Mouse (Mus musculus): ENCODE measurements at regions not wholly inside any gene's neighbourhood (a gene's known extent, or its start where the extent isn't known, plus 50 kb on each side); places are given as distances from the start of the nearest gene placed in this dataset.

DNA sequence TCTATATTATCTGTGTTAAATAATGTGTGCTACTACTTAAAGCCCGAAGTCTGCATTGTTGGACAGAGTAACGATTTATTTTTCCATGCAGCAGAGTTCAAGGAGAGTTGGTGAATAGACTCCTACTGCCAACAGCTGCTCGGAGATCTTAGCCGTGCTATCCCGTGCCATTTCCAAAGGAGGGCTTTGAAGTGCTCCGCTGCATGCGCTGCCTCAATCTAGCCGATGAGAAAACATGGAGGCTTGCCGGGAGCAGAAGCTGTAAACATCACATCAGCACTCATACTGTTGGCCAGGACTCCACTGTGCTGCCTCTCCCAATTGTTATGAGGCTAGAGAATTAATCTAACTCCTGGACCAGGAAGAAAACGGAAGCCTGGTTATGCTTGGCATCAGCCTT lies 174.1 kb upstream of the Hnrnpa3 start:
- no peak for DNase-seq (ENCODE audit: low spot score in 2 of 2)

DNA sequence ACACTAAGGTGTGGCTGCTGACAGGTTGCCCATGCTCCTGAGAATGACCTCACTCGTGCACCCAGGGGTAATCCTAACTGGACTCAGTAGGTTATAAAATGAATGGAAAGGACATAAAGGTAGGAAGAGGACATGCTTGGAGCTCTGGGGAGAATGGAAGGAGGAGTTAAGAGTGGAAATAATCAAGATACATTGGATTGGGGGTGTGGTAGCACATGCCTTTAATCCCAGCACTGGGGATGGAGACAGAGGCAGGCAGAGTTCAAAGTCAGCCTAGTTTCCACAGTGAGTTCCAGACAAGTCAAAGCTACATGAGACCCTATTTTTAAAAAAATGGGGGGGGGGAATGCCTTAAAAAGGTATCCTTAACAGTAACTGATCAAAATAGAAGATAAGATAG lies 167.9 kb upstream of the Hnrnpa3 start:
- no peak for DNase-seq (ENCODE audit: low spot score in 2 of 2)

DNA sequence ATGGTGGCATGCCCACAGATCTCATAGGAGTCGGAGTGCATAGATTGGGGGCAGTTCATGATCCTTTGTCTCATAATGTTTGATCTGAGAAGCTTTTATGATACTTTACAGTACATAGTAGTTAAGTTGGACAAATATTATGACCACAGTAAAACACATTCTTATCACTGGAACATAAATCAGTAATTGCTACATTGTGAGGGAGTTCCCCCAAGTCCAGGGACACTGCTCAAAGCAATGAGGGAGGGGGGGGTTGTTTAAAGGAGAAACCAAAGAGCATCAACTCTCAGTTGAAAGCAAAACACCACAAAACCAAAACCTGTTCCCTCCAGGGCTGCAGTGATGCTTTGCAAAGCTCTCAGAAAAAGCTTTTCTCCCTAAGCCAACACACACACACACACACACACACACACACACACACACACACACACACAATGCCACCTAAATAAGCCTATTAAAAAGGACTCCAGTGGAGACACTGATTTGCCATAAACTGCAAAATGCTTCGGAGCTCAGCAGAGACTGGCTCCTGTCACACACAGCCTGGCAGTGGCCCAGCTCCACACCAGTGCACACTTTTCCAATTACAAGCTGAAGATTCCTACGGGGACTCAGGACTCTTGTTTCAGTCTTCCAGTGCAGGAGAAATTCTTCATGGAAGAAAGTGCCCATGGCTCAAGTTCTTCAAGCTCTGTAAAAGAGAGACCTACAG lies 167.1 kb upstream of the Hnrnpa3 start:
- DNase-seq (ENCODE audit: low spot score in 2 of 2) = no peak

DNA sequence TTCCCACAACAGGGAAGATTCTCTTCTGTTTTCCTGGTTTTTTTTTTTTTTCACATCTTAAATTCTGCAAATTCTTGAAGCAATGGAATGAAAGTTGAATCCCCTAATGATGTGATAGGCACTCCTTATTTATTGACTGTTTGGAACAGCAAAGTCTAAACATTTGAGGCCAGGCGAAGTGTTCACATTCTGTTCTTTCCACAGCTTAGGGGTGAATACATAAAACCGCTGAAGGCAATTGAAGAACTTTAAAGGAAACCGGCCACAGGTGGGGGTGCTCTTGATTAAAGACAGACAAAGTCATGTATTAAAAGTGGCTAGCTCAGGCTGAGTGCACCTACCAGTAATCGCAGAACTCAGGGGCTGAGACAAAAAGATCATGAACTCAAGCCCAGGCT lies 166.6 kb upstream of the Hnrnpa3 start:
- no peak for DNase-seq (ENCODE audit: low spot score in 2 of 2)

DNA sequence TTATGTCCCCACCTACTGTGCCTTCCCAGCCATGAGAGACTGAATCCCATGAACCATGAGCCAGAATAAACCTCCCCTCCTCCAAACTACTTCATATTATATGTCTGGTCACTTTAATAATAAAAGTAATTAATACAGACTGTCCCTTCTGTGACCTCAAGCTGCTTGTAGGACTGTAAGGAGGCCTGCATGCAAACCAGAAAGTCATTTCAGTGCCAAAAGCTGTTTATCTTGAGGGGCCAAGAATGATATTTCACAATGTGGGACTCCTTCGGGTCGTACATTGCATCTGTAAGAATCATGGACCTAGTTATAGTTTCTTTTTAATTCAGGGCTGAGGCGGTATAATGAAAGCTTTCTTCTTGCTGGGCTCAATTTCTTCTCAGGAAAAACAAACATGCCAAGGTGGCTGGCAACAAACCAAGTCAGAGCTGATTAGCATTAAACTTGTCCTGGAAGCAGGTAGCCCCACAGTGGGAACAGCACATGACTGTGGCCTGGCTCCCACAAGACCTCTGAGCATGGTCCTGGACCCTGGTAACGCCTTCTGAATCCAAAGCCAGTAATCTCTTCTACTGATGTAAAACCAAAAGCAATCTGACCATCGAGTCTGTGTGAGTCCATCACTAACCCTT lies 162.3 kb upstream of the Hnrnpa3 start:
- DNase-seq (ENCODE audit: low spot score in 2 of 2) = no peak

DNA sequence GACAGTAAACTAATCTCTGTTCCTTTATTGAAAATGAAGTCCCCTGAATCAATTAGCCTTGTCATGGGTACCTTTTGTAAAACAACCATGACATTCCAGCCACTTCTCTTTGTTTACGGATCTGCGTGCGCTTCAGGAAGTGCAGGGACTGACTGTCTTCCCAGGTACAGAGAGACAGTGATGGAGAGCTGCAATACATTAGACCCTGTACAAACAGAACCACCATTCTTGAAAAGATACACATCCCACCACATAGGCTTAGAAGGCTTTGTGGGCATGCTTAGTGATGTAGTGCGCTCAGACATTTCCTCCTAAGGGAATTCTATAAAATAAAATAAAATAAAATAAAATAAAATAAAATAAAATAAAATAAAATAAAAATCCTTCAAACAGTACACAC lies 148.8 kb upstream of the Hnrnpa3 start:
- DNase-seq (ENCODE audit: low spot score in 2 of 2) = no peak

DNA sequence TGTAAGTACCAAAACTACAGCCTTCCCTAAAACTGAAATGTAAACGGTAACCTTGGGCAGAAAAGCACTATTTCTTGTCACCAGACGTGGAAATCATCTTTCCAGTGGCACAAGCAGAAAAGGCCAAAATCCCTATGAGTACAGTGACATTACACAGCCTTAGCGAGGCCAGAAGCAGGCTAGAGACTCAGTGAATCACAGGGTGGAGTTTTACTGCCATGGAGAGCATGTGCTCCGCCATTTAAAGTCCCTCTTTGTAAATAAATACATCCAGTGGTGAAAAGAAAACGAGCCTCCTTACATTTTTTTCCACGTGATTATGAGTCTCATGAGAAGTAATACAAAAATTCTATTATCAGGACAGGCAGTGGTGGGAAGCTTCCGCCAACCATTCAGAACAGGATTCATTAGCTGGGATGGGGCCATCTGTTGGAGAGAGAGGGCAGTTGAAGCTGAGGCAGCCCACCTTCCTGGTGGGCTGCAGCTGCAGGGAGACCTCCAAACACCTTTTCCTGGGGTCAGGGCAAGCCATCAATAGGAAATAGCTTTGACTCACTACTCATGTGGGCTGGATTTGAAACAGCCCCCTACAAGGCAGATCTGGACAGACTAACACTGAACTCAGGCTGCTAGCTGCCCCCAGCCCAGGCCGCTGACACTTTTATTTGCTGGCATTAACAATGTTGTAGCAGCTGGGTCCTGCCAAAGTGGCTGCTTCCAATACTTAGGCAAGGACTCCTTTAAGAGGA lies 146.5 kb upstream of the Hnrnpa3 start:
- DNase-seq (ENCODE audit: low spot score in 2 of 2) = no peak

DNA sequence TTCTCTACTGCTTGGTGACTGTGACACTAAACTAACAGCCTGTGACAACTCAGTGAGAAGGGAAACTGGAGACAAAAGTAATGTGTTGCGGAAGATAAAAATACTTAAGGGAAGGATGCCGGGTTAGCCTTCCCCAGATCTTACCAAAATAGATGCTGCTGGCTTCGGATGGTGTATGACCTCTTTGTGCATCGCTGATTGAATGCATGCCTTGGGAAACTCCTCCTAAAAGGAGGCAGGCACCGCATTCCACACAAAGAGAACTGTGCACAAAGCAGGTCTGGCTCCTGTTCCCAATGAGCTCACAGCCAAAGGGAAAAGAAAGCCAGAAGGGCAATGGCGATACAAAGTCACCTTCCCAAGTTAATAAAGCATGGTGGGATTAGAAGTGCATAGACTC lies 144.9 kb upstream of the Hnrnpa3 start:
- DNase-seq (ENCODE audit: low spot score in 2 of 2) = no peak

DNA sequence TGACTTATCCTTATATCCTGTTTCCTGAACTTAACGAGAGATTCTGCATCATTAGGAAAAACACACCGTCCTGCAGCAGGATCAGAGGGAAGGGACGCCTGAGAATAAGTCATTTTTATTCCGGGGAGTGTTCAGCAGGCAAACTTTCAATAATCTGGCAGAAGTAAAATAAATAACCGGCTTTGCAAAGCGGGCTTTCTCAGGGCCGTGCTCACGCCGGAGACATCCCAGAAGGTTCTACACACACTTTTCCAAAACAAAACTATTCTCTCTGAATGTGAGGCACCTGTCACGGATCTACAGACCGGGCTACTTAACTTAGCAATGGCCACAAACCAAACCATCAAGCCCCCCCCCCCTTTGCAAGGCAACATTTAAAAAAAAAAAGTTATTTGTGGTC lies 142.8 kb upstream of the Hnrnpa3 start:
- no peak for DNase-seq (ENCODE audit: low spot score in 2 of 2)

DNA sequence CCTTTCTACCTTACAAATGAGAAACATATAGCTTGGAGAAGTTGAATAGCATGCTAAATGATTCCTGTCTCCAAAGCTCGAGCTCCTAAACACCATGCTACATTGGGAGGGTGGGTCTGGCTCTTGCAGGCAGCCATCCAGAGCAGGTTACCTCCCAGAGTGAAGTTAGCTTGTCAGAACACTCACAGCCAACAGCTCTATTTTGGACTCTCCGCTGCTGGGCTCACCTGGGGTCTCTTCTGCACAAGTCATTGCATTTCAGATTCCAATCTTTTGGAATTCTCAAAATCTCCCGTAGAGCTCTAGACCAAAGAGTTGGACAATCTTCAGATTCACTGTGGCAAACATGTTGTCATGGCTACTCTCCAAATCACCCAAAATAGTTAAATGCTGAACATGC lies 142.0 kb upstream of the Hnrnpa3 start:
- no peak for DNase-seq (ENCODE audit: low spot score in 2 of 2)

DNA sequence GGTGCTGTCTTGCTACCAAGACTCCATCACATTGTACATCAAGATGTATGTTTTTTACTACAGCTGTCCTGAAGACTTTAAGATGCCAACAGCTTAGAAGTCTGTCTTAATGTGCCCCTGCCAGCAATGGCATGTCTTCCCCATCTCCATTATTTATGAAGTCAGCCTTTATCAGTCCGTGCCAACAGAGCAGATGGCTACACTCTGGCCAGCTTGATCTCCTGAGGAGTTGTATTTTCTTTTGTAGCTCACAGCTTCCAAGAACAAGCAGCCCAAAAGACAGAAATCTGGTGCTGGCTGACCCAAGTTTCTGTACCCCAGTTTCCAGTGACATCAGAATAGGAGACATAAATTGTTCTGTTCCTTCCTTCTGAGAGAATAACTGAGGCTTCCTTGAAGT lies 140.5 kb upstream of the Hnrnpa3 start:
- DNase-seq (ENCODE audit: low spot score in 2 of 2) = no peak

DNA sequence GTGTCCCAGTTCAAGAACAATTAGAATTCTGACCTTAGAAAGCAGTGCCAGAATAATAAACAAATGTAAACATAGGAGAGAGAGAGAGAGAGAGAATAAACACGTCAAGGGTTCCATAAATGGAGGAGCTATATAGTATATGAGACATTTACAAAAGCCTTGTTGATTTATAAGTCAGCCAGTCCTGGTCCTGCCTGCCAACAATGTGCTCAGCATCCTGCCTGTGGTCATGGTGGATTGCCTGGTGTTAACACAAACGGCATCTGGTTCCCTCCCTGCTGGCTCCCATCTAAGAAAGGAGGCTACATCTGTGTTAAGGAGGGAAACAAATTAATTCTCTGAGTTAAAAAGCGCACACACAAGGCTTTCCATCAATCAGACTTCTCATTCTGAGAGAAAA lies 133.5 kb upstream of the Hnrnpa3 start:
- no peak for DNase-seq (ENCODE audit: low spot score in 2 of 2)

DNA sequence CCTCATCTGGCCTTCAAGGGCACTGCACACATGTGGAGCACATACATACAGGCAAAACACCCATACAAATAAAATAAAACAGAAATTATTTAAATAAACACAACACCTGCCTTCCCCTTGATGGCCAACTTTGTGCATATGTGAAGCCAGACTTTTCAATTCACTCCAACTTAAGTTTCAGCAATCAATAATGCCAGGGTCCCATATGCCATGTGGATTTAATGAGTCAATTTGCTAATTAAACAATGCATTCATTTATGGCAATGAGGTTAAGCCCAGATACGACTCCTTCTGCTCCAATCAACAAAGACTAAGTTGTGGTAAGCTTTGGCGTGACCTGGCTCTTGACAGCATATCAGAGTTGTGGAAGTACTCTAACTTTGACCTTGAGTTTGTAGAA lies 130.4 kb upstream of the Hnrnpa3 start:
- DNase-seq (ENCODE audit: low spot score in 2 of 2) = no peak

DNA sequence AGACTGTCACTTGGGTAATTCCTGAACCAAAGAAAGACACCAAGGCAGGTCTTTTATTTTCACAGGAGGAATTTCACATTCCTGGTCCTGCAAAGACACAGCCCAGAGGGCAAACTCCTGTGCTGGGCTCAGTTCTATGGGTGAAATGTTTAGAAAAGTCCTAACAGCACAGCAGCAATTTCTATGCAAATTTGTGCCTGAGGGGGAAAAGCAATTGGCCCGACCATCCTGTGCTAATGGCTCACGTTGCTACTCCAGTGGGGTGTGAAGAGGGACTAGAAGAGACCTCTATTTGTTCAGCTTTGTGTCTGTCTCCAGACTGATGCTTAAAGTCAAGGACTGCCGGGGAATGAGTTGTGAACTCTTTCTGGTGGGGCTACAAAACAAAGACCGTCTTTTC lies 120.9 kb upstream of the Hnrnpa3 start:
- no peak for DNase-seq (ENCODE audit: low spot score in 2 of 2)

DNA sequence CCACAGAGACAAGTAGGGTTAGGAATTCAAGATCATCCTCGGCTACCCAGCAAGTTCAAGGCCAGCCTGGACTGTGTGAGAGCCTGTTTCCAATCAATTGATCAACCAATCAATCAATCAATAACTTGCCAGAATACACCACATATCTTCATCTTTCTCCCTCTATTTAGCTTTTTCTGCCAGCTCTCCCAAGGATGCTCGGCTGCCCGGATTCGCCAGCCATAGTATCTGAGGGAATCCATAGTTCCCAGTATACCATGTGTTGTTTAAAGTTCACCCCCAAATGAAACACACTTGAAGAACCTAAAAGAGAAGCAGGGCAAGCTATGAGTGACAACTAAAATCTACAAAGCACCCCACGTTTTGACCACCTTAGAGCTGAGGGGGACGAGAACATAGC lies 119.3 kb upstream of the Hnrnpa3 start:
- no peak for DNase-seq (ENCODE audit: low spot score in 2 of 2)

DNA sequence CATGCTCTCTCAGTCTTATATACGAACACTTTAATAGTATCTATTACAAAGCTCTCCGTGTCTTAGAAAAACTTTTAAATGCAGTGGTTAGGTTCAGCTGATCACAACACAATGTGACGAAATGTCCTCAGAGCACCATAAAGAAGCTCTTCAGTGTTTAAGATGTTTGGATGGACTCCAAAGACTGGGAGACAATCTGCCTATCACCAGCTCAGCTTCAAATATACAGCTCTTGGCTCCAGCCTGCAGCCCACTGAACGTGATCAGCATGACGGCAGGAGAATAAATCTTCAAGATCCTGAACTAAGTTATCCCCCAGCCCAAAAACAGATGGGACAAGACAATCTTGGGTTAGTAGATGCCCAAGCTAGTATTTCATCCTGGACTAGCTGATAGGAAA lies 116.7 kb upstream of the Hnrnpa3 start:
- DNase-seq (ENCODE audit: low spot score in 2 of 2) = no peak

DNA sequence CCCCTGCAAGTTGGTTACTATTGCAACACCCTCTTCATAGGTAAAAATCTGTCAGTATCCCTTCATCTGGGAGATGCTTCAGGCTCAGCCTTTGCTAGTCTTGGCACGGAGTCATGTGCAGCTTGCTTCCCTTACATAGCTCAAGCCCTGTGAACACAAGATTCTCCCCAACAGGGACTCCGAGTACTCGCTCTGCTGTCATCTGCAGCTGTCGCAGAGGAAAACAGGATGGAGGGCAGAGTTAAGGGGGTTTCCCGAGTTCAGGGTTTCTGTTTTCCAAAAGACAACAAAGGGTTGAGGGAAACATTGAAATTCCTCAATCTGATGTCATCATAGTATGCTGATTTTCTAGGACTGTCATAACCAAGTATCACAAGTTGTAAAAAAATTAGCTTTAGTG lies 116.3 kb upstream of the Hnrnpa3 start:
- DNase-seq (ENCODE audit: low spot score in 2 of 2) = no peak

DNA sequence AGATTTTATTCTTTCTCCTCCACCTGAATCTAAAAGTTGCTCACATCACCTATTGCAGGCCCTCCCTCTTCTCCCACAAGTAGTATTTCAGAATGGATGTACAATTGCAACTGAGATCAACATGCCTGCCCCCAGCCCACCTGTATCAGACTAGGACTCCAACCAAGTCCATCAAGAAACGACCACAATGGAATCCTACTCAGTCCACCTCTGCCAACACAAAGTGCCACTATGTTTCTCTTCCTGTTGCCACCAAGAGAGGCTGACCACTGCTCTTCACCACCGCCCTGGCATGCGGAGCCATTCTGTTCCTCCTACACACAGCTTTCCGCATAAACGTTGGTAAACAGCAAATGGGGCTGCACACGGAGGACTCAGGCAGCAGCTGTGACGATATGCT lies 113.1 kb upstream of the Hnrnpa3 start:
- DNase-seq (ENCODE audit: low spot score in 2 of 2) = no peak

DNA sequence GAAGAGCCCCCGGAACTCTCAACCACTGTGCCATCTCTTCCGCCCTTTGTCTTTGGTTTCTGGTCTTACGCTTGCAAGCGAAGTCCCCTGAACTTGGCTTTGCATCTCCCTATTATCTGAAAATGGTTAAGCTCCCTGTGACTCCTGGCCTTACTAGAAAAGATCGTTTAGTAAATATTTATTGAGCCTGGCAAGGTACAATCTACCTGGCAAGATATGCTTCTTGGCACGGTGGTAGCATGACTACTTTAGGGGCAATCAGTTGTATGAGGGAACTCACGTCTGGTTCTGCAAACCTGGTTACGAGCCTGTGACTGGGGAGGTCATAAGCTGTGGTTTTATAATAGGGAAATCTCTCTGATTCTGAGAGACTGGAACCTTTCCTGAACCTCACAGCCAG lies 103.4 kb upstream of the Hnrnpa3 start:
- no peak for DNase-seq (ENCODE audit: low spot score in 2 of 2)

DNA sequence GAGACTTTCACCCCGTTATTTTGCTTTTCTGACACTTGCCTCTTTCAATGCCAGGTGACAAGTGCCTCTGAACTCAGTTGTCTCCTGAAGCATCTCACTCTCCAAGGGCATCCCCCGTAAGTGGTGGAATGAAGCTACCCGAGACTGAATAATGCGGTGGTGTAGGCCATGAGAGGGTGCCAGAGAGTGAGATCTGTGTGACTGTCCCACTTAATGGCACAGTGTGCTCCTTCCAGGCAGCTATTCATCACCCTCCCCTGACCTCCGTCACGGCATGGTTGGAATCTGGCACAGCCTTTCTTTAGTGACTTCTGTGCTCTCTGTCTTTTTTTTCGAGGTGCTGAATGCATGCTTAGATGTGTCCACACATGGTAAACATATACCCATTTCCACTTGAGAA lies 102.3 kb upstream of the Hnrnpa3 start:
- DNase-seq (ENCODE audit: low spot score in 2 of 2) = no peak

DNA sequence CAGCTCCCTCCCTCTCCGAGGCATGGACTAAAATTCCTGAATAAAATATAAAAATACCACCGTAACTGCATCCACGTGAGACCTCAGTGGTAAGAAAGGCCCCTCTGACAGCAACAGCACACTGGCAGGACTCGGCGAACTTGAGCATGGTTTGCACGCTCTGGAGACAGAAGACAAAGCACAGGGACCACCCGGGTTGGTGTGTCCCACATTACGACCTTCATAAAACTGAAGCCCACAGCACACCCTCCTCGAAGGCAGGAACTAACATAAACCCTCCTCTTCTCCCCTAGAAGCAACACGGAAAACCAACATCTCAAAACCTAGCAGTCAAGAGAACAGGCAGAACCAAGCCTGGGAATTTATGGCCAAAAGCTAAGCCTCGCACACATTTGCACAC lies 101.7 kb upstream of the Hnrnpa3 start:
- no peak for DNase-seq (ENCODE audit: low spot score in 2 of 2)

DNA sequence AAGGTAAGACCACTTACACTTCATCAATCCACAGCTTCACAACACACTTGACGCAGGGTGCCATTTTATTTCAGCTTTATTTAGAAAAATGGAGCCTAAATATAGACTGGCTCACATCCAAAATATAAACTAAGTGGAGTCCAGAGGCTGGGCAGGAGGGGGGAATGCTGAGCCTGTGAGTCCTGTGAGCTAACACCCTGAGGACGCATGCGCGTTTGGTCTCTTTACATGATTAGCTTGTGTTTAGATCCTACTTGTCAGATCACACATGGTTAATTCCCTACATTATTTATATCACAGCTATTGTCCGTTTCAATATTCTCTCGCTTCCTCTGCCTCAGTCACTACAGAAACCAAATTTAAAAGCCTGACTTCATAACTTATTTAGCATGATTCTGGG lies 99.1 kb upstream of the Hnrnpa3 start:
- DNase-seq (ENCODE audit: low spot score in 2 of 2) = no peak

DNA sequence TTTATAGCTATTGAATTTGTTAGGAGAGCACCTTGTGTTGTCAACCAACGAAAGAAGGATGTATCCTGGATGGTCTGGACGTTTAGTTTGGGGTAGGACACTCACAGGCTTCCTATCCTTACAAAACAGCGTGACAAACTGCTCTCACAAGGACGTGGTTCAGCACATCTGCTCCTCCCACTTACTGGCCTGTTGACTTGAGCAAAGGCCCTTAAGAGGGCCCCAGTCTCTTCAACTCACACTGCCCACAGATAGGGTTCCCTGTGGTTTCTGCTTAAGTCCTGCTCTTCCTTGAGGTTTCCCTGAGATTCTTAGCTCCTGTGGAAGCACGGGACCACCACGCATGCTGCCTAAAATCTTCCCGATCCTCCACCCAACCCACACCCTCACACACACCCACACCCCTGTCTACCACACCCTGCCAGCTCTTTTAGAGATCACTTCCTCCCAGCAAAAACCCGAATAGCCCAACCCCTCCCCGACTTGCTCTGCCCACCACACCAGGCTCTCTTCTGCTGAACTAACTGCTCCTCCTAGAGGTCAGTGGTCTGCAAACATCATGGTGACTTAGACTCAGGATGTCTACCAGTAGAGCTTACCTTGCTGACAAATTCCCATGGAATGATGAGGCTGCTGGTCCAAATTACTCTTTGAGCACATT lies 95.7 kb upstream of the Hnrnpa3 start:
- no peak for DNase-seq (ENCODE audit: low spot score in 2 of 2)

Measured in frontal cortex, postnatal 25 days (tissue).